Mouse (Mus musculus): ENCODE data around the gene Maml3. TPM values are rescaled to one million over a fixed set of nuclear protein-coding genes. Genes with fewer than 3 reads are reported as not detected.
A peak's percentile ranks its signal among the peaks of the same experiment; 100 is the strongest.

Gene Maml3
- total RNA-seq, 2 experiments from 2014 or later = 4.4 to 10.6 TPM

GRCm38 (mm10) chr3:52099286-52099685 is 5.6 kb downstream of the Maml3 start:
- no peak for ATAC-seq (replicated peaks; ENCODE audit: low FRiP score, low TSS enrichment, poor library complexity, severe bottlenecking)

DNA sequence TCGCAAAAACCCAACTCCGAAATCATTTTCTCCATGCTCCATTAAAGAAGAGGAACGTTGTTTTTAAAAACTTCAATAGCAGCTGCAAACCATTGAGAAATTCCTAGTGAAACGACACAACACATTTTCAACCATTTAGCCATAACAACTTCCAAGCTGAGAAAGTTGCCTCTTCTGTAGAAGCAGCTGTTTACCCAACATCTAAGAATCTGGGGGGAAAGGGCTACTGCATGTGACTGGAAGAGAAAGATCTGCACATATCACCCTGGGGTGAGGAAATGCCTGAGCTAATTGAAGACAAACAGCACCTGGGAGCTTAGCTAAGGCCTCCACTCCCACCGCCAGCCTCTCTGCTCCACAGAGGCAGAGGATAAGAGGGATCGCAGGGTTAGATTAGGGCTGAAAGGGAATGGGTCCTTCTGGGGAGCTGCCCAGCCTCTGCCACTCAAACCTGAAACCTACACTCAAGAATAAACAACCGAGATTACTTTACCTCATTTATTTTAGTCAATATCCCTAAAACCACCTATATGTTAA is 13.5 kb downstream of the Maml3 start:
- no peak for ATAC-seq (replicated peaks; ENCODE audit: low FRiP score, low TSS enrichment, poor library complexity, severe bottlenecking)

DNA sequence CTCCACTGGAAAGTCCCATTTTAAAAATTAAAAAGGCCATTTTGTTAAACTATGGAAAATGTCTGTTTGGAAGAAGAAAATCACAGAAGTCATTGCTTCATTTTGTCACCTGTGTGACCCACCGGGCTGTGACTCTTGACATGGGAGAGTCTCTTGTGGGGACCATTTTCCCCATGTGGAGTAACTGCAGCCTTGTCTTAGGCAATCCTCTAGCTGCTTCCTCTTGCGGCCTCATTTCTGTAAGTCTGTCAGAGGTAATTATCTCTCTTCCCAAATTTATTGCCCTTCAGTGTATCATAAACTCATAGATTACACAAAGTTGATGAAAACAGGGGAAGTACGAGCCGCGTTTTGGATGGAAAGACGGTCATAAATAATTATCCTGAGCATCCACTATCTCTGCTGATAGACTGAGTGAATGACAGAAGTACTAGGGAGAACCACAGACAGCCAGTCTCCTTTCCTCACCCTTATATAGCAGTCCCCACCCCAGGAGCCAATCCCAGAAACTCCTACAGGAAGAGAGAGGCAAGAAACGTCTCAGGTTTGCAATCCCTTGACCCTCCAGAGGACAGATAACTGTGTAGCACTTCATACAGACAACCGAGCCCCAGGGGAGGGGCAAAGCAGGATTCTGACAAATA is 14.5 kb downstream of the Maml3 start:
- ATAC-seq (replicated peaks; ENCODE audit: low FRiP score, low TSS enrichment, poor library complexity, severe bottlenecking) = no peak; the same call in 1 of the 2 replicates

GRCm38 (mm10) chr3:52088458-52089341 is 16.2 kb downstream of the Maml3 start:
- peak; percentile 85 for ATAC-seq (replicated peaks; ENCODE audit: low FRiP score, low TSS enrichment, poor library complexity, severe bottlenecking)

- no peak for ATAC-seq (replicated peaks; ENCODE audit: low FRiP score, low TSS enrichment, poor library complexity, severe bottlenecking)
These were observed 17.1 kb downstream of the Maml3 start for GRCm38 (mm10) chr3:52087636-52088280.

GRCm38 (mm10) chr3:52078763-52079162 is 26.1 kb downstream of the Maml3 start:
- no peak for ATAC-seq (replicated peaks; ENCODE audit: low FRiP score, low TSS enrichment, poor library complexity, severe bottlenecking)

DNA sequence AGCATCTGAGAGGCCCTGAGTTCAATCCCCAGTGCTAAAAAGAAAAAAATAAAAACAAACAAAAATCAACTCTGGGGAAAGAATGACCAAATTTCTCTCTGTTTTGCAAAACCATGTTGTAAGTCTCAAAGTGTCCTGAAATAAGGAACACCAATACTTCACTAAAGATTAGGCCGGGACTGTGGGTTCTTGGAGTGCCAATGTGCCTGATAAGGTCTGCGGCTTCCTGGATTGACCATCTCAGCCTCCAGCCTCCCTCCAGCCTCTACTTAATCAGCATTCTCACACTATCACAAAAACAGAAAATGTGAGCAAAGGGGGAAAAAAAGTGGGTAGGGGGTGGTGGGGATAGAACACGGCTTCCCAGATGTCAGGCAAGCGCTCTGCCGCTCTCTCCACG is 30.9 kb downstream of the Maml3 start:
- no peak for ATAC-seq (replicated peaks; ENCODE audit: low FRiP score, low TSS enrichment, poor library complexity, severe bottlenecking)

GRCm38 (mm10) chr3:52071996-52072395 is 32.9 kb downstream of the Maml3 start:
- no peak for ATAC-seq (replicated peaks; ENCODE audit: low FRiP score, low TSS enrichment, poor library complexity, severe bottlenecking)

DNA sequence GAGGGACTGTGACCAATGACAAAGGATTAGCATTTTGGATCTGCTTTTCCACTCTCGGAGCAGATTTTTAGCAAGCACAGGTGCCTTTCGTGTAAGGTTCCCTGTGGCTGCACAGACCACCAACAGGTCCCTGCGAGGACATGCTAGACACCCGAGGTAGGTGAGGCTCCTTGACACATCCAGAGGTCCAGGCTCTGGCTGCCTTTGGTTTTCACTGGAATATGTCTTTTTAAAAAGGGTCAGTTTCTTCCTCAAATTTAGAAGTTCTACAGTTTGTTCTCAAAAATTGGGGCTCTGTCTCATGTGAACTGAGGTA is 34.8 kb downstream of the Maml3 start:
- ATAC-seq (replicated peaks; ENCODE audit: low FRiP score, low TSS enrichment, poor library complexity, severe bottlenecking) = no peak

DNA sequence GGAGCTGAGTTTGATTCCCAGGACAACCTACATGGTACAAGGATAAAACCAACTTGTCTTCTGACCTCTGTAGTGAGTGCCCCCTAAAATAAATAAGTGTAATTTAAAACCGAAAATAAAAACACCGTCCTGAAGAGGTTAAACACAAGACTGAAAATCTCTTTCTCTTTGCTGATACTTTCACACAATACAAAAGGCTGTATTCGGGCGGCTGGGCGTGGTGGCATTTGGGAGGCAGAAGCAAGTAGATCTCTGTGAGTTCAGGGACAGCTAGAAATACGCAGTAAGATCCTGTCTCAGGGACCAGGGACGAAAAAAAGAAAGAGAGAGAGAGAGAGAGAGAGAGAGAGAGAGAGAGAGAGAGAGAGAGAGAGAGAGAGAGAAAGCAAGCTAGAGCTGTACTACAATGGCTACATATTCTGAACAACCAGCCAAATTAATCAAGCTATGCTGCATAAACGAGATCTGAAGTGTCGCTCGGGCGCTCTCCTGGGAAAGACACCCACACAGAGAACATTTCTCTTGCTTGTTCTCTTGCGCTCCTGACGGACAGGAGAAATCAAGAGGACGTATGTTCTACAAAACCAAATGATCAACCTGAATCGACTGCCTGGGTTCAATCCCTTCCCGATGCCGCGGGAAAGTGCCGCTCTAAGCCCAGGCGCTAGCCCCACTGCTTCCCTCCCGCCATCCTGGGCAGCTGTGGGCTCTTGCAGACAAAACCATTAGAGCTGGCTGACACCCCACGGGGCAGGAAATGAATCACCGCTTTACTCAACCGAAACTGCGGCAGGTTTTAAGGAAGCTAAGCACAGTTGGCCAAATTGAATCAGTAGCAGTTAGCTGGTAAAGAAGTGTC is 35.3 kb downstream of the Maml3 start:
- ATAC-seq (replicated peaks; ENCODE audit: low FRiP score, low TSS enrichment, poor library complexity, severe bottlenecking) = peak; percentile 76

DNA sequence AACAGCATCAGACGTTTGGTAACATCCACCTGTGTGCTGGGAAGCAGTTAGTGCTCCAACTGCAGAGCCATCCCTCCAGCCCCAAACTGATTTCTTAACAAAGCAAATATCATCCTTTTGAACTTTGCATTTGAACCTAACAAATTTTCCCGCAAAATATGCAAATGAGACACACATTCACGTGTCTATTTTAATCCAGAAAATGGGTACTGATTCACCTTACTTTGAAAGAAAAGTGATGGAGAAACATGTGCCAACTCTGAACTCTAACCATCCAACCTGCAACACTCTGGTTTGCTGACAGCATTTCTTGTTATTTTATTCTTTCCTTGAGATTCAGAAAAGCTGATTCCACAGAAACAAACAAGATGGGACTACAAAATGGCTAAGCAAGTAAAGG is 36.0 kb downstream of the Maml3 start:
- no peak for ATAC-seq (replicated peaks; ENCODE audit: low FRiP score, low TSS enrichment, poor library complexity, severe bottlenecking)

DNA sequence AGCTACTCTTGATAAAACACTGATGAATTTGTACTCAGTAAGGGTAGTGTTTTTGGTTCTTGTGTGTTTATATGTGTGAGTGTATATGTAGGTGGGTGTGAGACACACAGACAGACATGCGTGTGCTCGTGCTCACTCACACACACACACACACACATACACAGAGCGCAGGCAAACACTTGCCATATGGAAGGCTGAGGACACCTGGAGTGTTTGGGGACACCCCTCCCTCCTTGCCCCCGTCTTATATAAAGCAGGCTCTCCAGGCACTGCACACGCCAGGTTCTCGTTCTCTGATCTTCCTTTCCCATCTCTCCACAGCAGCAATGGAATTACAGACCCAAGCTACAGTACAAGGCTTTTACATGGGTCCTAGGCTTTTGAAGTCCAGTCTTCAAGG is 37.7 kb downstream of the Maml3 start:
- no peak for ATAC-seq (replicated peaks; ENCODE audit: low FRiP score, low TSS enrichment, poor library complexity, severe bottlenecking)

- no peak for ATAC-seq (replicated peaks; ENCODE audit: low FRiP score, low TSS enrichment, poor library complexity, severe bottlenecking)
These were observed 38.7 kb downstream of the Maml3 start for GRCm38 (mm10) chr3:52066142-52066541.

DNA sequence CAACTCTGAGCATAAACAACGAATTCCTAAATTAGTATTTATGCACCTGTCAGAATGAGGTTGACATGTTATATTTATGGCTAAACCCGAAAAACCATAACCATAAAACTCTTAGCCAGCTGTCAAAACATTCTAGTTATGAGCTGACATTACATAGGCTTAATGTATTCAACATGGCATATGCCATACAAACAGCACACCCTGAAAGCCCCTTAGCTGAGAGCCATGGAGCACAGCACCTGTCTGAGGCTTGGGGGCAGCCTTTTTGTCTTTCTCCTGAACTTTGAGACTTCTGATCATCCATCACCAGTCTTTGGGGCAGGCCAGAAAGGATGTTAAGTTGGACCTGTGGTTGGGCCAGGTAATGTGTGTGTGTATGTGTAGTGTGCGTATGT is 41.6 kb downstream of the Maml3 start:
- ATAC-seq (replicated peaks; ENCODE audit: low FRiP score, low TSS enrichment, poor library complexity, severe bottlenecking) = no peak

DNA sequence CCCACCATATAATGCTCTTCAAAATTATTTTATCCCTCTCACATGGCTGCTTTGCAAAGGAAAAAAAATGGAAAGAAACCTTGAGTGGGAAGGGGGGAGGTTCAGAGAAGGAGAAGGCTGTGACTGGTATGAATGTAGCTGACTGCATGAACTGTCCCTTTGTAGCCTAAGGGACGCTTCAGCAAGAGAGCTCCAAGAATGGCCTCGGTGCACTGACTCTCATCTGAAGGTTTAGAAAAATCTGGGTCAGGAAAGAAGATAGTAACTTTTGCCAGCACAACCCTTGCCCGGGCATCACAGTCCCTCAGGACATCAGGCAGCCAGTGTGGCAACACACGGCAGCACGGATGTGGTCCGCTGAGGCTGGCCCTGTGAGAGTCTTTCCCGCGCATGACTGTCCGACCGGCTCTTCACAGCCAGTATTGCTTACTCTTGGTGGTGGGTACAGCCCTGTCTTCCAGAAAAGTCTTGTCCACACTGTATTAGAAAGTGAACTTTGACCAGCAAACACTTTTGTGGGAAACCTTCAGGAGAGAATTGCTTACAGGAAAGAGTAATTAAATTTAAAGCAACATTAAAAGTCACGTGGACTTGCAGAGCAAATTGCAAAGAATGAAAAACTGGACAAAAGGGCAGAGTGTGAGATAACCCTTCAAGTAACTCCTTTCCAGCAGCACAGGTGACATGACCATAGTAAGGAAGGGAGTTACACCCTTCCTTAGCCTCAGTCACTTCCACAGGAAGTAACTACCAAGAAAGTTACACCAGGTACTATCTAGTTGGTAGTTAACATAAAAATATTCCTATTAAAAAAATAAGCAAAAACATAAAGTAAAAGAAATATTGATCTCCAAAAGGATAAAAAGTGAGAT is 42.3 kb downstream of the Maml3 start:
- ATAC-seq (replicated peaks; ENCODE audit: low FRiP score, low TSS enrichment, poor library complexity, severe bottlenecking) = no peak

- ATAC-seq (replicated peaks; ENCODE audit: low FRiP score, low TSS enrichment, poor library complexity, severe bottlenecking) = no peak
These were observed 43.1 kb downstream of the Maml3 start for GRCm38 (mm10) chr3:52061472-52062388.

- no peak for ATAC-seq (replicated peaks; ENCODE audit: low FRiP score, low TSS enrichment, poor library complexity, severe bottlenecking)
These were observed 44.0 kb downstream of the Maml3 start for GRCm38 (mm10) chr3:52060886-52061285.

DNA sequence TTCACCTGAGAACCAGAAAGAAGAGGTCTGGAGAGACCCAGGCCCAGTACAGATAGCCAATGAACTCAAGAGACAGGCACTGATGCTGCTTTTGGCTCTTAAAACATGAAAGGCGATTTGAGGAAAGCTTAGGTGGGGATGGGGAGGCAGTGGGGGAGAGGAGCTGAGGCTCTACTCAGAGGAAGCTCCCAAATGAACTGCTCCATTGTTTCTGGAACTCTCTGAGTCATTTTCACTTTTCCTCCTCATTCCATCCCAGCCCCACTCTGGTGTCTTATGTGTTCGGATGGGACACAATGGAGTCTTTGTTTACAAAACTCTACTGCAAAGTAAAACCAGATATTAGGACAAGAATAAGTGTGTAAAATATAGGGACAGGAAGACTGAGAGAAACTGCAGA is 53.1 kb downstream of the Maml3 start:
- ATAC-seq (replicated peaks; ENCODE audit: low FRiP score, low TSS enrichment, poor library complexity, severe bottlenecking) = no peak
